Mouse (Mus musculus): ENCODE results near the gene Gm49373.

- TF ChIP-seq HCFC1 (IDR thresholded peaks at IDR 0.05; ENCODE audit: borderline replicate concordance, insufficient read depth, low read length) (no peak), ZNF384 (IDR thresholded peaks at IDR 0.05; ENCODE audit: low read depth, low read length) (no peak), CHD2 (IDR thresholded peaks at IDR 0.05; ENCODE audit: low read depth, low read length) (no peak)
These were observed 55.7 kb downstream of the Gm49373 start for GRCm38 (mm10) chr9:21017177-21017575.

Measured in ES-E14 (cell line).